Mouse (Mus musculus): ENCODE results near the gene Kif15.
A peak's percentile ranks its signal among the peaks of the same experiment; 100 is the strongest.

Gene Kif15

DNA sequence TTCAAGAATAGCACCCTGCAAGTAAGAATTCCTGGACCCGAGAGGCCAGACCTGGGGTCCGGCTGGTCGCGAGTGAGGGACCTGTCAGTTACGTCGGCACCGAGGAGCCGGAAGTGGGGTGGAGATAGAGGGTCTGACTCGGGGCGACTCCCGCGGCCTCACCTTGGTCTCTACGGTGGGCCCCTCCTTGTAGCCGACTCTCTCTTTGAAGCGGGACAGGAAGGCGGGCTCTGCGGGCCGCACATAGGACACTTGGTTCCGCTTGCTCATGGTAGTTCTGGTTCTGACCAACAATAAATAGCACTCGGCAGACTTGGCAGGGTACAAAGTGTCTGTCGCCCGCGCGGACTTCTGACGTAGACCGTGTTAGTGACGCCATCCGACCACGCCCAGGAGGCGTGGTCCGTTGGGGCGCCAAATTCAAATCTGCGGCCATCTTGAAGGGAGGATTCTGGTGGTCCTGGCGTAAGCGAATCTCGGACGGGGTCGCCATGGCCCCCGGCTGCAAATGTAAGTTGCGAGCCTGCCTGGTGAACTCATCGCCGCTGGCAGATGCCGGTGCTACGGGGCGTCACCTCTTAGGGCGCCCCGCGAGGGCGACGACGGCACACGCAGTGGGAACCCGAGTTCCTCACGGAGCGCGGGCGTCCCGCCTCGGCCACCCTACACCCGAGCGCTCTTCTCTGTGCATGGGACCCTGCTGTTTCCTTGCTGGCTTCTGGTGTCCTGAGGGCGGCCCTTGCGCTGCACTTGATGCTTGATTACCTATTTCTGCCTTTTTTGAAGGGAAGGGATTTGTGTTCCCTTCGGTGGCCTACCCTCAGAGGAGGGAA, at the start of gene Kif15, which contains the start of gene 1110059G10Rik:
Gene Kif15 (plus strand): TSS at position 404 of the 833 bp plus-strand sequence.
Gene 1110059G10Rik (minus strand): TSS at position 358 of the 833 bp plus-strand sequence.
- DNase-seq (ENCODE audit: low spot score in 2 of 2) = peak; percentile 90 to 95

DNA sequence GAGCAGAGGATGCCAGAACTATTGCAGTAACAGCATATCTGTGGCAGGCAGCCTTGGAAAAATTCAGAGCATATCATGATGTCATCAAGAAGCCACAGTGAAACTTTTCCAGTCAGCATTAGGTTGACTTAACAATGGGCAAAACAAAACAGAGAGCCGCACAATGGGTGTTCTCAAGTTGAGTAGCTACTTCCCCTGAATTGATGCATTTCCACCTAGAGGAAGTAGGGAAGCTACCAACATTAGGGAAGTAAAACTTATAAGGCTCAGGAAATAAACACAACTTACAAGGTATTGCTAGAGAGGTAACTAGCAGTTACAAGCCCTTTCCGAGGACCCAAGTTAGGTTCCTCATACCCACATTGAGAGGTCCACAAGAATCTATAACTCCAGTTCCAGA, 49.8 kb upstream of the Kif15 start:
- DNase-seq (ENCODE audit: low spot score in 2 of 2) = no peak

DNA sequence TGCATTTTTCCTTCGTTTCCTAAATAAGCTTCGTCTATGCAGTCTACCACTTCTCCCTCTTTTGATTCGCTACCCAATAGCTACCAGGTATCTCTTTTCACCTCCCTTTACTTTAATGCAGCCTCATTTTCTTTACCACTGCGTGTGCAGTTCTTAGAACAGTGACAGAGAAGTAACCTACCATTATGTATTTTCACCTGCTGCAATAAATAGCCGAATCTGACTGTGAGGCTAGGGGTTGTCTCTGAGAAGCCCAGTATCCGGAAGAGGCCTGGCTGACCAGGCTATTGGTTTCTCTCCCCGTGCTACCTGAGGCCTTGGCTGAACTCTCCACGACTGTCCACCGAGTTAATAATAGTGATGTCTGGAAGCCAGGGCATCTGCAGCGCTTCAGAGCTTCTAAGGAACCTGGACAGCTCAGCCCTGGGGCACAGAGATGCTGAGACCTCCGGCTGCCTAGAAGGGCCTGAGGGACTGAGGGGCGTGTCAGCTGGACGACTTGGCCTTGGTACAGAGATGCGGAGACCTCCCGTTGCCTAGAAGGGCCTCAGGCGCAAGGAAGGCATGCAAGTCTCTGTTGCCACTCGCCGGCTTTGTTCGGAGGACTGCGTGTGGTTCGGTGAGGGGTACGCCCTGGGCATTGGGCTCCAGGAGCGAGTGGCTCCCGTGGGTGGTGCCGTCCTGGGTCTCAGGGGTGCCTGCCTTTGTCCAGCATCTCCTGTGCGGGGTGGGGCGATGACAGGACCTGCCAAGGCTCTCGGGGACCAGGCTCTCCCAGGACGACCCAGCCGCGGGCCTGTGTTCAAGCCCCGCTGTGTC, 47.9 kb upstream of the Kif15 start:
- DNase-seq (ENCODE audit: low spot score in 2 of 2) = peak in 1 of 2 experiments; percentile 1

DNA sequence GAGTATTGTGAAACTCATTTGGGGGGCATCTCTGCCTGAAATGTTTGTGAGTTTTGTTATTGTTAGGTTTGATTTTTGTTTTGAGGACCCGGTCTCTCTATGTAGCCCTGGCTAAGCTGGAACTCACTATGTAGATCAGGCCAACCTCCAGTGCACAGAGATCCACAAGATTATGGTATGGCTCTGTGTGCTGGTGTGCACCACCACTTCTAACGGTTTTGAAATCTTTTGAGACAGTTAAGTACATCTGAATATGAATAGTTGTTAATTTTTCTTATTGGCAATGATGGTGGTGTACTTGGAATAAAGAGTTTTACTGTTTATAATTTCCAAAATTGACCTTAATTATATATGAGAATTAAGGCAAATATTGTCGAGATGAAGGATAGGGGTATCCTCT, 28.4 kb upstream of the Kif15 start:
- no peak for DNase-seq (ENCODE audit: low spot score in 2 of 2)

DNA sequence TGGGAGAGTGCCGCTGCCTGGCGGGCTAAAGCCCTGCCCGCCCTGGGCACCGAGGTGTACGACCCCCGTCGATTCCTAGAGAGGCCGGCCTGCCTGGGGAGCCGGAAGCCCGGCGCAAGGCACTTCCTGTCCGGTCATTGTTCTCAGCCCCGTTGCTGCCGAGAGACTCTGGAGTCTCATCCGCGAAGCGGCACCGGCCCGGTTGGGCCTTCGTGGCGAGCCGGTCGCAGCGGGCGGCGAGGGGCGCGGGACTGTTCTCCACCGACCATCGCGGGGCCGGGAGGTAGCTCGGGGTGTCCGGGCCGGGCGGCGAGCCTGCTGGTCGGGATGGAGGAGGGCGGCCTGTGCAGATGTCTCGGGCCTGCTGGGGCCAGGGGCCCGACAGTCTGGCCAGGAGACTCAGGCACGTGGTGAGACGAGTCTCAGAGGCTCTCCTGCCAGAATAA, 27.9 kb upstream of the Kif15 start, which contains the start of gene Zfp105:
Gene Zfp105 (plus strand): TSS at position 137 of the 446 bp plus-strand sequence.
- peak in 1 of 2 experiments; percentile 7 for DNase-seq (ENCODE audit: low spot score in 2 of 2)

DNA sequence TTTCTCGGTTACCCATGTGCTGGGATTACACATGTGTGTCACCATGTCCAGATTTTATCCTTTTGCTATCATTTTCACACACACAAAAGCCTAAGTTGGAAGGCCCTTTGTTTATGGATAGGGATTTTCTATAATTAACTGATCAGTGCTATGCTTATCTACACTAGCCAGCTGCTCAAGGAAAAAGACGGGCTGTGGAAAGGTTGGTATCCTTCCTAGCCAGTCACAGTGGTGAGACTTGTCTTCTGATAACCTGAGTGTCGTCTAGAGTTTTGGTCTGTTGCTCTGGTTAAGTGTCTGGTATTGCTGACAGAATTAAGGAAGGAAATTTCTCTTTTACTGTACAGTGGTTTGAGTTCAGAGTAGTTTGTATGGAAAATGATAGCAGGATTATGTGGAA, 21.9 kb upstream of the Kif15 start:
- DNase-seq (ENCODE audit: low spot score in 2 of 2) = no peak

DNA sequence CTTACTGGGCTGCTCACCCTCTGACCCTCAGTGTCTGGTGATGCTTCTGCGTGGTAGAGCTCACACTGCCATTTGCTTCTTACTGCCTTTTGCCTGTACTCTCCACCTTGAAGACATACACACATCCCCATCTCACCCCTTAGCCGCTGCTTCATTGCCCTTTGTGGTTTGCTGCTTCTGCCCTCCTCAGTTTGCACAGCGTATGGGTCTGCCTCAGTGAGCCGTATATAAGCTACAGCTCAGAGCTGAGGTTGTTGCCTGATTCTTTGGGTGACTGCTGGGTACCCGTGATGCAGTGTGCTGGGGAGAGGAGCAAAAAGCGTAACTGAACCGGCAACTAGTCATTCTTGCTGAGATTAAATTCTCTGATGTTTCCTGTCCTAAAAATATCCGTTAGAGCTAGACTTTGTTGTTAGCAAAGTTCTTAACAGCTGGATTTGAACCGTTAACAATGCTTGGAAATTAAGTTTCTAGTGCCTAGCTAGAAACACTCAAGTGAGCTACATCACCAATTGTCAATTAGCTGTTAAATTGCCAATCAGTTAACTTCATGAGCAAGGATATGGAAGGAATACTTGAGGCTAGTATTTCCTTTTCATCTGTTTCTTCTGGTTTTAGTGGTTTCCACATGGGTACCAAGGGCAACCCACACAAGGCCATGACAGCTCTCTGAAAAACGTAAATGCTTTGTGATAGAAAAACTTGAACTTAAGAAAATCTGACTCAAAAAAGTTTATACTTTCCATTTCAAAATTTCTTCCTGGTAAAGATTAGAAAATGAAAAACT, 47.8 kb downstream of the Kif15 start:
- no peak for DNase-seq (ENCODE audit: low spot score in 2 of 2)

DNA sequence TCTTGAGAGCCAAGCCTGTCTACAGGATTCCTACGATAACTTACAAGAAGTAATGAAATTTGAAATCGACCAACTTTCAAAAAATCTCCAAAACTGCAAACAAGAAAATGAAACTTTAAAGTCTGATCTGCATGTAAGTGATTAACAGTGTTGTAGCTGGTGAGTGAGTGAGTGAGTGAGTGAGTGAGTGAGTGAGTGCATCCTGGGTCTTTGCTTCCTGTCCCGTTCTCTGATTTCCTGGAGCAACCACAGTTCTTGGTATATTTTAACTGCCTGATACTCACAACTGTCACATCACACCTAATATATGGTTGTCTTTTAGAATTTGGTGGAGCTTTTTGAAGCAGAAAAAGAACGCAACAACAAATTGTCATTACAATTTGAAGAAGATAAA, 48.3 kb downstream of the Kif15 start:
- DNase-seq (ENCODE audit: low spot score in 2 of 2) = no peak

DNA sequence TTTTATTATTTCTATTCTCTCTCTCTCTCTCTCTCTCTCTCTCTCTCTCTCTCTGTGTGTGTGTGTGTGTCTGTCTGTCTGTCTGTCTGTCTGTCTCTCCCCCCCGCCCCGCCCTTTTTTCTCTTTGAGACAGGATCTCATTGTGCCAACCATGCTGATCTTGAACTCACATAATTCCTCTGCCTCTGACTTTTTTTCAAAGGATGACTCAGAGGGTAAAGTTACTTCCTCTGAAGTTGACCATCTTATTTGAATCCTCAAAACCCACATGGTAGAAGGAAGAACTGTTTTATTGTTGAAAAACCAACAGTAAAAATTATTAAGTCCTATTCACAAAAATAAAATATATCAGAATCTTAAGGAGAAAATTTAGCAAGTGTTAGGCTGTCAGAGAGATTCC, 53.9 kb downstream of the Kif15 start:
- no peak for DNase-seq (ENCODE audit: low spot score in 2 of 2)

DNA sequence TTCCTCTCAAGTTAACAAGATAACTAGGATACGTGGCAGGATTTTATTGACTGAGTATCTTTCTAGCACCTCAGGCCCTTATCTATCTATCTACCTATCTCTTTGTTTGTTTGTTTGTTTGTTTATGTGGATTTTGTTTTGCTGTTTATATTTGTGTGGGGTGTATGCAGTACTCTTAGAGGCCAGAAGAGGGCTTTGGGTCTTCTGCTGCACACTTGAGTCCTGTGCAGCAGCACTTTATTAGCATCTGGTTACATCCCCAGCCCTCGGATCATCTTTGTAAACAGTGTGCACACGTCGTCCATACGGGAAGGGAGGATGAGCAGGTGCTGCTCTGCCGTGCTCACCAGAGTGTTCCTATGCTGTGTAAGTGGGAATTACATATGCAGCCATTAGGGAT, 55.2 kb downstream of the Kif15 start:
- DNase-seq (ENCODE audit: low spot score in 2 of 2) = no peak

DNA sequence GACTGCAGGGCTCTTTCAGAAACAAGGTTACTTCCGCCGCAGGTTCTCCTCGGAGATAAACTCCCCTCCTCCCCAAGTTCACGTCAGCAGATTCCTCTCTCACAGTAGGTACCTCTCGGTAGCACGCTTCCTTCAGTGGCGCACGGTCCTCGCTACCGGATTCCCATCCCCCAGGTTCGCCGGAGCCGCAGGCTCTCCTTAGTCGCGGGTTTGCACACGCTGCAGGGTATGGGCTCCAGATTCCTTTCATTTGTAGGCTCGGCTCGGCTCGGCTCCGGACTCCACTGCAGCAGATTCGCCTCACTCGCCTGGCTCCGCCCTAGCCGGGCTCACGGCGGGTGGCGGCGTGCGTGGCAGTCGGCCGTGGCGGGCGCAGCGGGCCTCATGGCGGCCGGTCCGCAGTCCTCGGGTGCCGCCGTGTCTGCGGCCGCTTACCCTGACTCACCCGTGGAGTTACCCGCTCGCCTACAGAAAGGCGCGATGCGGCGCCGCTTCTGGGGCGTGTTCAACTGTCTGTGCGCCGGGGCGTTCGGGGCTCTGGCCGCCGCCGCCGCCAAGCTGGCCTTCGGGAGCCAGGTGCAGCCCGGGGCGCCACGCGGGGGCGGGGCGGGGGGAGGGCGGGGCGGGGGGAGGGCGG, 70.3 kb downstream of the Kif15 start, which contains the start of gene Tmem42:
Gene Tmem42 (plus strand): TSS at position 332 of the 637 bp plus-strand sequence.
- DNase-seq (ENCODE audit: low spot score in 2 of 2) = peak; percentile 65 to 73

DNA sequence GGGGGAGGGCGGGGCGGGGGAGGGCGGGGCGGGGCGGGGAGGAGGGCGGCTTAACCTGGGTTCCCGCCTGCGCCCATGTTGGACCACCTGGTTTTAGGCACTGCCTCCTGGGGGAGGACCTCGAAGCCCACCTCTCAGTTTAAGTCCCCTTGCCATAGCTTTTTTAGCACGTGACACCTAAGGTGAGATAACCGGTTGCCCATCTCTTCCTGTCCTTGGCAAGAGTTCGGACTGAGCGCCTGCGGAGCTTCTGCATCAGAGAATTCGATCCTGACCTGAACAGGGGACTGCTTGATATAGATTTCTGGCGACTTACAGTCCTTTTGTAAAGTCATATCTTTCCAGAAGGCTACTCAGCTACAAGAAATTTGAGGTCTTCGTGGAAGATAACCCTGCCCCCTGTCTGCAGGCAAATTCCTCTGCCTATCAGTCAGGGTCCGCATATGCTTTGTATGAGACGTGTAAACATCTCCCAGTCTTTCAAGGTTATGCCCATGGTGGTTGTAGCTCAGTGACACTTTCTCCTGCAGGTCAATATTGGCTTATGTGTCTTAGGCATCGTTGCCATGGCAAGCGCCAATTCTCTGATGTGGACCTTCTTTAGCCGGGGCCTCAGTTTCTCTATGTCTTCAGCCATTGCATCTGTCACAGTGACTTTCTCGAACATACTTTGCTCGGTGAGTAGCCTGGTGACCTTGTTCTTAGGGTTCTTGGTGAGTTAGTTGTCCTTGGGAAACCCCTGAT, 71.0 kb downstream of the Kif15 start:
- no peak for DNase-seq (ENCODE audit: low spot score in 2 of 2)

DNA sequence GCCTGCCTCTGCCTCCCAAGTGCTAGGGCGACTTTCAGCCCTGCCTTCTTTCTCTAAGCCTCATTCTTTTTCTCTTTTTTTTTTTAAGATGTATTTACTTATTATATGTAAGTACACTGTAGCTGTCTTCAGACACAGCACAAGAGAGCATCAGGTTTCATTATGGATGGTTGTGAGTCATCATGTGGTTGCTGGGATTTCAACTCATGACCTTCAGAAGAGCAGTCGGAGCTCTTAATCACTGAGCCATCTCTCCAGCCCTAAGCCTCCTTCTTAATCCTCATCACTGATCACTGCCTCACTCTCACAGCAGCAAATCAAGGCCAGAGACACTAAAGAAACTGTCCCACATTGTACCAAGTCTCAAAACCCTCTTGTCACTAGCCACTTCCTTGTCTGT, 73.4 kb downstream of the Kif15 start:
- no peak for DNase-seq (ENCODE audit: low spot score in 2 of 2)

DNA sequence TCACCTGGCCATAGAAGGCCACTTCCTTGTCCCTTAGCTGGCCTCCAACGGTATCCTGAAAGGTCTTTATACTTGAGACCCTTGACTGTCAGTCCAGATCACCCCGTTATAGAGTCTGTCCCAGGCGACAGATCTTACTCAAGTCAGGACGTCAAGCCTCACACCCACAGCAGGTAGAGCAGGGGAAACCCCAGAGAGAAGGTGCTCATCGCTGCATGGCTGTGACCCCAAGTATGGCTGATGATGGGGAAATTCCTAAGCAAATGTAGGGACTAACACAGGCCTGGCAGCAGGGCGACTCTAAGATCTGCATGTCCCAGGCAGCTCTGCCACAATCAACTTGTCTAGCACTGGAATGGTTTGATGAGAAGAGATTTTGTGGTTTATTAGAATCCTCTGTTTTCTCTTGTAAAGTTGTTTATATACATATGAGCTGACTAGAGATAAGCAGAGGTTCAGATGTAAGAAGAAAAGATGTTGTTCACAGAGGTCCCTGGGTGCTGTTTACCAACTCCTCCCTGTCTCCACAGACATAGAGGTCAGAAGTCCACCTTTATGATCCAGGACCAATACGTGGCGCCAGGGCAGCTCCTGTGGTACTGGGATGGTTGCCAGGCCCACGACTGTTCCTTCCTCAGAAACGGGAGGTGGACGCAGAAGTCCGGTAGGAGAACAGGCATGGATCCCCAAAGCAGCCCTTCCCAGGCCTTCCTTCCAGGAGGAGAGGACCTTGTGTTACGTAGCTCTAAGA, 80.8 kb downstream of the Kif15 start:
- DNase-seq (ENCODE audit: low spot score in 2 of 2) = no peak

DNA sequence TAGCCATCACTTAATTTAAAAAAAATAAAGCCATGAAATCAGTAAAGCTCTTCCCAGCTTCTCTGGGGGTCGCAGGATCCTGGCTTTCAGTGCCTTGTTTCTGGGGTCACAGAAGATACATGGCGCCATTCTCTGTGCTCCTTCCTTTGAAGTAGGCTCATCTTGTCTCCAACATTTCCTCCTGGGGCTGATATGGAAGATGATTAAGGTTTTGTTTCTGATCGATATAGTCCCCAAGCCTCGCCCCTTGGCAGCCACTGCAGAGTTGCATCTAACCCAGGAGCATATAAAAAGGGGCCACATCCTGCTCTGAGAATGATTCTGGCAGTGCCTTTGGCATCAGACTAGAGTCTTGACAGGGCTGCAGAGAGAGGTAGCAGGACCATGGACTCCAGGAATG, 83.6 kb downstream of the Kif15 start, which contains the start of gene Tgm4:
Gene Tgm4 (plus strand): TSS at position 301 of the 400 bp plus-strand sequence.
- no peak for DNase-seq (ENCODE audit: low spot score in 2 of 2)

DNA sequence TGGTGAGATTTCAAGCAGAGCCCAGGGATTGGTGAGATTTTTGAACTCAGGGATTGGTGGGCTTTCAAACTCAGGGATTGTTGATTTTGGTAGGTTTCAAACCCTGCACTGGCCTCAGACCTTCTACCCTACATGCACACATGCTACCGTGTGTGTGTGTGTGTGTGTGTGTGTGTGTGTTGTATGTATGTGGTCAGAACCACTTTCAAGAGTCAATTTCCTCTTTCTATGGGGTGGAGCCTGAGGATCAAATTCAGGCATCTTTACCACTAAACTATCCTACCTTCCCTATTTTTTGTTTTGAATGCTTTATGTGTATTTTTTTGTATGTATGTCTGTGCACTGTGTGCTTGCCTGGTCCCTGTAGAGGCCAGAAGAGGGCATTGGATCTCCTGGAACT, 96.8 kb downstream of the Kif15 start:
- DNase-seq (ENCODE audit: low spot score in 2 of 2) = no peak

DNA sequence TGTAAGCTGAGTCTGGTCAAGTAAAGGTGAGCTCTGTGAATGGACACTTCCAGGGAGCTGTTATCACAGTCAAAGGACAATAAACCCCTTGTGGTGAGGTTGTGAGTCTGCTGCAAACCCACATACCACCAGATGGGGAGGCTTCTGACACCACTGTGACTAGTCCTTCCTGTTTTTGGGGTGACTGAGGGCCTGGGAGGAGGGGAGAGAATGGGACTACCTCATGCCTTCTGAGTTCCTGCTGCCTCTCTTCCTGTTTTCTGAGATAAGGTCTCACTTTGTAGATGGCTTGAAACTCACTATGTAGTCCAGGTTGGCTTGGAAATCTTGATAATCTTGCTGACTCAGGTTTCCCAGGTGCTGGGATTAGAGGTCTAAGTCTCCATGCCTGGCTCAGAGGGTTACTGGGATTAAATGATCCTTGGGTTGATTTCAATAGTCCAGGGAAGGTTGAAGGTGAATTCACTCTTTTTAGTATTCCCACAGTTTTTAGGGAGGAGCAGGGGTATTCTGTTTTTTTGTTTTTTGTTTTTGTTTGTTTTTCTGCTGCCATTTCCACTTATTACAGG, 108.0 kb downstream of the Kif15 start:
- DNase-seq (ENCODE audit: low spot score in 2 of 2) = no peak

DNA sequence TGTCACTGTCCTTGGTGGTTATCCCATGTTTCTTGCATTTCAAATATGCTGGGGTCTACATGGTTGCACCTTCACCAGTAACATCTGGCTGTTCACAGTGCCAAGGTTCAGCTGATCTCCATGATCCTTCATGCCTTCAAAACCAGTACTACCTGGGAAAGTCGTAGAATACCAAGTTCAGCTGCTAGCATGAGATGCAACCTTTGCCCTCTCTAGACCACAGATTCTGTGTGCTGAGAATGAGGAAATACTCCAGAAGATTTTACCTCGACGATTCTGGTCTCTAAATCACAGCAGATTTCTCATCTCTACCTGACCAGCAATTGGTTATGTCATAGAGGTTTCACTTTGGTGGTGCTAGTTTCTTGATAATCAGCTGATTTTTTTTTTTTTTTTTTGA, 109.3 kb downstream of the Kif15 start:
- DNase-seq (ENCODE audit: low spot score in 2 of 2) = no peak
